Mouse (Mus musculus) spleen, postnatal 14 days (tissue): ENCODE measurements around the gene Idh3a.
"Not testable (repeated sequence)": the region's sequence is repeated elsewhere in the genome, so short reads cannot be mapped to it uniquely, and the experiment has no call there.

ENCODE experiments used
- DNase-seq, 2 experiments: peaks; one replicate each; pipeline ENCODE4 v3.0.0; 2021 to 2022; ENCODE audit warnings: low spot score in 2 of 2

The Idh3a gene

DNA sequence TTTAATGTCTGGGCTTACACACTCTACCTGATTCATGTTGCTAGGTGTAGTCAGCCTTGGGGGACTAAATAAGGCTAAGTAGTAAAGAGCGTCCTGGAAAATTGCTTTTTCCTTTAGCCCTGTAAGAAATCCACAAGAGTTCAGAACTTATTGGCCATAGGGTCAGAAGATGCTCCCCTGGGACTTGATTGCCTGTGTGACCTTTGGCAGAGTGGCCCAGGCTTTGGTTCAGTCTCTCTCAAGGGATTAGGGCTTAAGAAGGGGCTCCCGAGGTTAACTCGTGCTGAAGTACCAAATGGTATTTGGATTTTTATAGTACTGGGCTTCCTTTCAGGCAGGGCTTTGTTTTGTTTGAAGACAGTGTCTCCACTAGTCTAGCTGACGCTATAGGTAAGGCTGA is 1.7 kb downstream of the Idh3a start:
- DNase-seq = no peak

DNA sequence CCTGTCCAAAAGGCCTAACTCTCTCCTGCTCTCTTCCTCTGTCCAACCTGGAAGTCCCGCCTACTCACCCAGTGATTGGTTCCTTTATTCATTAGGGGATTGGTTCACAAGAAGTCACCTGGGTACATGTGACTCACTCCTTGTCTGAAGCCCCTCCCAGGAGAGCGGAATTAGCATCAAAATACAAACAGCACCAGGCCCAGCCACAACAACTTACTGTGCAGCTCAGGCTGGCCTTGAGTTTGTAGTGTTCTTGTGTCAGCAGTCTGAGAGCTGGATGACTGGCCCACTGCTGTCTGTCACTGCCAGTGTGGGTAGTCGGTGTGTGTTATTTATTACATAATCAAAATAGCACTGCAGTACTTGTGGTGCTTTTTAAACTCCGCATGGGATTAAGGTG is 7.5 kb downstream of the Idh3a start:
- DNase-seq = not testable (repeated sequence)

DNA sequence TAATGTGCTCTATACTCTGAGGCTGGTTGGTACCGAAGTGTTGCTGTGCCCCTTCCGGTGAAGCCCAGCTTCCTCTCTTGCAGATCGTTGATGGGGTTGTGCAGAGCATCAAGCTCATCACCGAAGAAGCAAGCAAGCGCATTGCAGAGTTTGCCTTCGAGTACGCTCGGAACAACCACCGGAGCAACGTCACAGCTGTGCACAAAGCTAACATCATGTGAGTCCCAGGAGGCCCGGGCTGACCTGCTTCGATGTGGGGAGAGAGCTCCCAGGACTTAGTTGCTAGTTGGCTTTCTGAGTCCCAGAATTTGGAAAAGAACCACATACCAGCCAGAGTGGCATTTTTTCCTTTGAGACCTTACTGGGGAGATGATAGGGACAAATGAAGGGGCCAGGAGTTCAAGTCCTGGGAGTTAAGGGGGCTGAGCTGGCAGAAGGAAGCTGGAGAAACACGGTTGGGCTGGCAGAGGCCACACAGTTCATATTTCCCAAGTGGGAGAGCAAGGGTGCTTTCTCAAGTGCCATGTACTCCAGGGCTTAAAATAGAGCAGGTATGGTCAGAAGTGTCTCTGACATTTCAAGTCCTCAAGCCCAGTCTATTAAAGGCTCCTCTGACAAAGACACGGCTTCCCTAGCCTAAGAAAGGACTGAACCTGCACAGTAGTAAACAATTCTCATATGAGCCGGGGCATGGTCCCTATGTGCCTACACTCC is 10.8 kb downstream of the Idh3a start:
- DNase-seq = no peak

DNA sequence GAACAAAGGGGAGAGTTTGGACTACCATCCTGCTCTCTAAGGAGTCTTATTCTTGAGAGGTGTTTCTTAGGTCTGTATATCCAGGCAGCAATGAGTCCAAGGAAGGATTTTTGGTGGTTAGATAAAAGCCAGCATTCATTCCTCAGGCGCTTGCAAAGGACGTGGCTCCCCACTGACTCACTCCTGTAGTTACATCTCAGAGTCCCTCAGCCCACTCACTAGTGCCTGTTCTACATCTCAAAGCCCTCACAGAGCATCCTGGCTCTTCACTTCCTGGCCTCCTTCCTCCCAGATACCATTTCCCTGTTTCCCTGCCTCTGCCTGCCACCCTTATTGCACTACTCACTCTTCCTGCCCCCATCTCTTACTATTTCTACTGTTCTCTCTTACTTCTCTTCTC is 16.3 kb downstream of the Idh3a start:
- DNase-seq = no peak

DNA sequence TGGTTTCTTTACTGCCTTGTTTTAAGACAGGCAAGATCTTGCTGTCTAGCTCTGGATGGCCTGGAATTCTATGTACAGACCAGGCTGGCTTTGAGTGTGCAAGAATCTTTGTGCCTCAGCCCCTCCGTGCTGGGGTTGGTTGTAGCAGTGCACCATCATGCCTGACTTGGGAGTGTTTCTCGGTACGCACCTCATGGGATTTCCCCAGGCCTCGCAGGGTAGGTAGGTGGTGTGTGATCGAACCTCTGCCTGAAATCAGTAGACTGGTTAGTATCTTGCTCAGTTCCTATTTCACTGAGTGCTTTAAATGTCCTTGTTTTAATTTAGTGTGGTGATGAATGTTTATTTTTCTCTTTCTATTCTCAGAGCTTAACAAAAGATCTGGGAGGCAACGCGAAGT is 16.8 kb downstream of the Idh3a start:
- DNase-seq = no peak

DNA sequence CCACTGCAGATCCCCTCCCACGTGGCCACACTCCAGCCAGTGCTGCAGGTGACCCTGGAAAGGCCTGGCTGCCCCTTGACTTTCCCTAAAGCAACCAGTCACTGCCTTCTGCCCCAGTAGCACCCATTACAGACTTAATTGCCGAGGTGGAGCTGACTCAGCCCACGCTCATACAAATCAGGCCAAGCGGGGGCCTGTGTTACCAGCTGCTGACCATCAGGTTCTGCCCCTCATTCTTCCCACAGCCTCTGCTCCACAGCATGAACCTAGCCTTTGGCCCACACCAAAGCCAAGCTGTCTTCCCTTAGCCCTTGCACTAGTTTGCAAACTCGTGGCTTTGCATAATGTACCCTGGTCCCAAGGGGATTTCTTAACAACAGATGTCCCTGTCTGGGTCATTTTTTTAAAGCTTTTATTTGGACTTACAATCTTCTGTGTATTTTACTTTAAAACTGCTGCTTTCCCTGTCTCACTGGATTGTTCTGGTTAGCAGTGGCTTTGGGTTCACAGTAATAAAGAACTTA is 18.1 kb downstream of the Idh3a start:
- DNase-seq = no peak

DNA sequence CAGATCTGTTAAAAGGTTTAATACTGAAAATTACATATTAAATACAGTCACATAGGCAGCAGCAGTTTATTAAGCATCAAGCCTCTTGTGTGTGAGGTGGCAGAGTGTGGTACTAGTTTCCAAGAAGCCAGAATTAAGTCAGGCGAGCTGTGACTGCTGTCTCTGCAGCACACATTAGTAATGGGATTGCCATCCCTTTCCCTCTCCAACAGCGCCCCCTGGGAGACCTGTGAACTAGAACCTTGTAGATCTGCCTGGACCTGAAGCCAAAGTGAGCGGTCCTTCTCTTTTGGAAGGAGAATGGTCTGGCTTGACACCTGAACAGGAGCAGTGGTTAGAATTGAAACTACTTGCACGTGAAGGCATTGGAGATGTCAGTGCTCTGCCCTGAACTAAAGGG is 18.8 kb downstream of the Idh3a start:
- peak; percentile 29 to 48 for DNase-seq

DNA sequence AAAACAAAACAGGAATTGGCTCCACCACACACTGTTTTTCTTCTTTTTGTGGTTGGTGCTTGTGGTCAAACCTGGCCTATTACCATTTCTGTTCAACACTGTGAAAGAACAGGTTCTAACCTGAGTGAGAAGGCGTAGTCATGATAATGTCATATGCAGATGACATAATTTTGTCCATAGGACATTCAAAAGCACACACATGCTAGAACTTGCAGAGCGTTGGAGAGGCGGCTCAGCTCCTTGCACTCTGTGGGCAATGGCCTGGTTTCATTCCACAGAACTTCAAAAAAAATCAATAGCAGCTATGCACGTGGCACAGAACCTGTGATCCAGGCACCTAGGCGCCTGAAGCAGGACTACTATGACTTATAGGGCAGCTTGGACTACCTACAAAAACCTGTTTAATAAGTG is 26.7 kb downstream of the Idh3a start:
- no peak for DNase-seq

DNA sequence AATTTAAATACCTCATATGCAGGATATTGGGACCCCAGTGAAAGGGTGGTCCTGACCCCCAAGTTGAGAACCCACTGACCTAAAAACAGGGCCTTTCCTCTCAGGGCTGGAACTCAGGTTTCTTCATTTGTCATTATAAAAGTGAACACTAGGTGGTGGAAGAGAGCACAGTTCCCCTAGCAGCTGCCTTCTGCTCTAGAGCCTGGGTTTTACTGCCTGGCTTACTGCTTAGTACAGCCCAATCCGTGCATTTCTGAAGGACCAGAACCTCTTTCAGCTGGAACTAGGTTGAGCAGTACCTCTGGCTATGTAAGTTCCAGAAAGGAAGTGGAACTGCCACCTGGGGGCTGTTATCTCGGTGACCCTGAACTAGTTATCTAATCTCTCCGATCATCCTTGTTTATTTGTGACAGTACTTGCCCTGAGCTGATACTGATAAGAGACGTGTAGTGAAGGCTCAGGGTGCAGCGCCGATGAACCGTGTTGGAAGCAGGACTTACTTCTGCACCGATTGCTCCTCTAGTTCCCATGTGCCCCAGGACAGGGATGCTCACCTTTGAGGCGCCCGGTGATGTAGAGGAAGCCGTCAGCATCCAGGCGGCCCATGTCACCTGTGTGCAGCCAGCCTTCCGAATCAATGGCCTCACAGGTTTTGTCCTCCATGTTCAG is 28.2 kb downstream of the Idh3a start:
- DNase-seq = no peak

DNA sequence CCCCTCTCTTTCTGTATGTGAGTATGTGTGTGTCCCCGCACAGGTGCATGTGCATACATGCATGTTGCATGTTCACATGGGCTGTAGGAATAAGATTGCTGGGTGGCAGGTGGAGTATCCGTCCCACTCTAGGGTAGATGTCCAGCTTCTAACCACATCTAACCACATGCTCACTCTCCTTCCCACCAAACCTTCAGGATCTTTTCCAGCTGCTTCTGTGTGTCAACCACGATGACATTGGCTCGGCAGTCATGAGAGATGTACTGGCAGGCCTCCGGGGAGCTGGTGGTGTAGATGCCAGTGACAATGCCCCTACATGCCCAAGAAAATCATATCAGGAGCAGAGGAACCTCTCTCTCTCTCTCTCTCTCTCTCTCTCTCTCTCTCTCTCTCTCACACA is 41.1 kb downstream of the Idh3a start:
- no peak for DNase-seq

DNA sequence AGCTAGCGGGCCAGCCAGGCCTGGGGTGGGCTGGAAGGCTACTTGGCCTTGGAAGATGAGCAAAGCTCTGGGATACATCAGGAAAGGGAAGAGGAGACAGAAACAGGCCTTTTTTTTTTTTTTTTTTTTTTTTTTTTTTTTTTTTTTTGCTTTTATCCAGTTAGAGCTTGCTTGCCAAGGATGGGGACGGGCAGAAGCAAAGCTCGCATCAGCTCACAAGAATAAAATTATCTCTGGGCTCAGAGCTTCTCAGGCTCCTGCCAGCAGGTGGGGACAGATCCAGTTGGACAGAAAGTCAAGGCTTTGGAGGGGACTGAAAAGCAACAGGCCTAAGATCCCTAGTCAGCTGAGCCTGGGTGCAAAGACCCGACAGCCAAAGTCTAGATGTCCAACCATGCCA is 42.6 kb downstream of the Idh3a start:
- no peak for DNase-seq

DNA sequence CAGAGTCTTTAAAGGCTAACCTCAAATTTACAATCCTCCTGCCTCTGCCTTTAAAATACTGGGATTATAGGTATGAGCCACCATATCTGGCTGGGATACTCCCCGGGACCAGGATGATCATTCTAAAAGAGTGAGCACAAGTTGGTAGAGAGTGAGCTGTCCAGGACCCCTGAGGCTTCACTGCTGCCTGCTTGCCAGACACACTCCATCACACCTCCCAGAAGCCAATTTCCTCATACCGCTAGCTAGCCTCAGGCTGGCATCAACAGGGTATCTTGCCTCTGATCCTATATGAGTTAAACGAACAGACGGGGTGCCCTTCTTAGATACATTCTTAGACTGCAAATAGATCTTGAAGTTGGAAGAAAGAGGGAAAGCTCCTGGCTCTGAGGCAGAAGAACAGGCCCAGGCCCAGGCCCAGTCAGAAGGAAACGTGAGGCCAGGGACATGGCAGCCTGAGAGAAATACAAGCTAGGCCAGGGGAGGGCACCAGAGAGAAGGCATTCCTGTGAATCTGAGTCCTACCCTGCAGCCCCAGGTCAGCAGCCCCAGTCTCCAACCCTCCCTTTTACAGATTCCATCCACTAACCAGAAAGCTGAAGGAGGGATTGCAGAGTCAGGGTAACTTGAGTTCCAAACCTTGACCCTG is 43.6 kb downstream of the Idh3a start:
- DNase-seq = no peak

DNA sequence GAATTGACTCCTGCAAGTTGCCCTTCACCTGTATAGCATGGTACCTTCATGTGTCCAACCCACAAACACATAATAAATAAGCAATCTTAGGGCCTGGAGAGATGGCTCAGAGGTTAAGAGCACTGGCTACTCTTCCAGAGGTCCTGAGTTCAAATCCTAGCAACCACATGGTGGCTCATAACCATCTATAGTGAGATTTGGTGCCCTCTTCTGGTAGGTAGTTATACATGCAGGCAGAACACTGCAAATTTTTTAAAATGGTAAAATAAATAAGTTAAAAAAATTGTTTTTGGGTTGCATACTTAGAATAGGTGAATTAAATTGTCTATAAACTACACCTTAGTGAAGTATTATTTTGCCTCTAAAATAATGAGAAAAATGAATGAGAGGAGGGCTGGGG is 44.8 kb downstream of the Idh3a start:
- DNase-seq = no peak

DNA sequence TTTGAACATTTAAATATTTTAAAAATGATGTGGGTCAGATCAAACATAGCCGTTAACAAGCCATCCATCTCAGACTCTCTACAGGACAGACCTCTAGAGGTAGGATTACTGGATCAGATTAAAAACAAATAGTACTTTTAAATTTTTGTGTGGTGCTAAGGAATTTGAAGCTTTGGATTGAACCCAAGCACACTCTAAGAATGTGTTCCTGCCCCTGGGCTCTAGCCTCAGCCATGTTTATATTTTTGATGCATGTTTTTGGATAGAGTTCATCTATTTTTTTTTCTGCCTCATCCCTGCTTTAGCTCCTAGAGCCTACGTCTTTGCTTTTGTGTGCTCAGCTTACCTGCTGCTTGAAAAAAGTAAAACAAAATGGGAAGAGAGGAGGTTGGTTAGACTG is 47.3 kb downstream of the Idh3a start:
- DNase-seq = no peak

DNA sequence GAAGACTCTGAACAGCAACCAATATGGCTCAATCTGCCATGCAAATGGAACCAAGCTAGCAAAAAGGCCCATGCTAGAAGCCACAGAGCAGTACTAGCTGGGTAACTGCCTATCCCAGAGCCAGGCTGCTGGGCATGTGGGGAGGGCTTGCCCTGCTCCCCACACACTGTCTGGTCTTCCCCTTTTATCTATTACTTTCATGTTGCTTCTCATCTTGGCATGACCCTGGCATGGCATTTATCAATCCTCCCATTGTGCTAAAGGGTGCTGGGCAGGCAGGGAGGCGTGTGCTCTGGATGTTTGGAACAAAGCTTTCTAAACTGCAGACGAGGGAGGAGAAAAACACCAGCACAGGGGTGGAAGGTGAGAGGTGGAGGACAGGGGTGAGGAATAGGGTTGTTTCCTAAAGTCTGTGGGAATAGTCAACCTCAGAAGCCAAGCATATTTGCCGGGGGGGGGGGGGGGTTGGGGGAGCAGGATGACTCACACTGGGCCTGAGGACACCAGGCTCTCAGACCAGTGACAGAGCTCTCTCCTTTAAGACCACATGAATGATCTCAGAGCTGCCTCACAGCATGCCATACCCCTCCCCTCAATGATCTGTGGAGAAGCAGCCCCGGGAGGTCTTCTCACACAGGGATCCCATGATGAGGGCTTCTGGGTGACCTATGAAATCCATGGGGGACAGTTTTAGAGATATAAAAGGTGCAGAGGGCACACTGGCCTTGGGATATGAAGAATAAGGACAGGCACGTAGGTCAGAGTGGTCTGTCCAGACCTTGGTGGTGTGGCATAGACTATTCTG is 51.6 kb downstream of the Idh3a start:
- DNase-seq = no peak

DNA sequence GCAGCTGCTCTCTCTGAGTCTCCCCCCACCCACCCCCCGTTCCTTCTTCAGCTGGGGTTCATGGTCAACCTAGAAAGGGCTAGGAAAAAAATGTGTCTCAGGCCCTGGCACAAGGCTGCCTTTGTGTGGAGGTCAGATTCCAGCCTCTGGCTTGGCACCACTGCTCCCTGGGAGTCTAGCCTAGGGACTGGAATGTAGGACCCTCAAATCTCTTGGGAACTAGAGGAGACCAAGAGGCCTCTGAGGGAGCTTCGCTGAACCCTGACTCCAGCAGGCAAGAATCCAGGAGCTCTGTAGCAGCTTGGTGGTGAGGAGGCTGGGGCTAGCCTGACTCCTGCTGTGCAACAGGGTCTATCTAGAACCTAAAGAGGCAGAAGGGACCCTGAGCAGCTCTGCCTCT is 53.1 kb downstream of the Idh3a start:
- DNase-seq = no peak

DNA sequence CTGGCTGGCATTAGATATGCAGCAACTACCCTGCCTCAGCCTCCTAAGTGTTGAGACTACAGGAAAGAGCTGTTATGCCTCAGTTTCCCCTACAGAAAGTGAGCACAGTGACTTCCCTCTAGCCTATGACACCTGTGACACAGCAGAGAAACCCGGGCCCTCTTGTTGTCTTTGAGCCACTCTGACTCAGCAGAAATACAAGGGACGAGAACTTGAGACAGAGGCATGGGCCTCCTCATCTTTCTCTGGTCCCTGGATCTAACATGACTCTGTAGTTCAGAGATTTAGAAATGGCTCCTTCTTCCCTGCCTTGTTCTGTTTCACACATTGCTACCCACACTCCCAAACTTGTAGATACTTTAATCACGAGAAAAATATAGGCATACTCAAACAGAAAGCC is 55.4 kb downstream of the Idh3a start:
- no peak for DNase-seq

DNA sequence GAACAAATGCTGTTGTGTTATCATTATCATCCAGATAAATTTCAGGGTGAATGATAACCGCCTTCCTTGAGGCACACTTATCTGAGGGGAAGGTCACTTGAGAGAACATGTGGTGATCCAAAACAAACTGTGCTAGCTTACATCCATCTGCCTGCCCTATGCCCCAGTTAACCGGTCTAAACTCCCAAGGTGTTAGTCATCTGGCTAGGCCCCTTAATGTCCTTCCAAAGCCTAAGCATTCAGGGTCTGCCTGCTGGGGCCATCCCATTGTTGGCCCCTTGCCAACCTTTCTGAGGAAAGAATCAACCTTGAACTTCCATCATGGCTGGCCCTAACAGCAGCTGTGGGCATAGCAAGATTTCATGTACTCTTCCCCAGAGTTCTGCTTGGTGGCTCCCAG is 56.0 kb downstream of the Idh3a start:
- no peak for DNase-seq

DNA sequence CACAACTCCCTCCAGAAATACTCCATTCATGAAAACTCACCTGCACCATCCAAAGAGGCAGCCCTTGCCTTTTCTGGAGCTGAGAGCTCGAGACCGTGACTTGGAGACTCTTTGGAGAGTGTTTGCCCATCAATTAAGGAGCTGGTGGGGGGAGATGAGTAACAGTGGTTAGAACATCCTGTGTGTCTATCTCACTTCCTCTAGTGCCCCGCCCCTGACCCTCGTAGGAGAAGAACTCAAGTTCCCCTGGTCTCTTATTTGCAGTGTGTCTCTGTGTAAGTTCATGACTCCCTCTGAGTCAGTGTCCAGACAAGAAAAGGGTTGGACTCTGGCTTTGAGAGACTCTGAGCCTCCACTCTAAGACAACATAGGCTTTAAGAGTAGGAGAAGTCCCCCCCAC is 56.4 kb downstream of the Idh3a start:
- DNase-seq = no peak

DNA sequence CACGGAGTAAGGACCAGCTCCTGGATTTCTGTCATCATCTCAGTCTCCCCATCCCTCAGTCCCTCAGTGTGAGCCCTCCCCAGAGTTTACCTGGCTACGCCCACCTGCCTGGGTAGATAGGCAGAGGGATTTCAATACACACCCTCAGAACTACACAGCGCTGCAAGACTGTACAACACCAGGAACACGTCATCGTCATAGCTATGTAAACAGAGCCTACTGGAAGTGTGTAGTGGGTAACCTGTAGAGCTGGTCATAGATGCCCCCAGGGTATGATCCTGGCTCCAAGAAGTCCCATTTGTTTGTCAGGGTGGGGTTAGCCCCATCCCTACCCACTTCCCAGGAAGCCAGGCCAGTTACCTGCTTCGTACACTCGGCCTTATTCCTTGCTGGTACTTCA is 57.0 kb downstream of the Idh3a start:
- DNase-seq = no peak

DNA sequence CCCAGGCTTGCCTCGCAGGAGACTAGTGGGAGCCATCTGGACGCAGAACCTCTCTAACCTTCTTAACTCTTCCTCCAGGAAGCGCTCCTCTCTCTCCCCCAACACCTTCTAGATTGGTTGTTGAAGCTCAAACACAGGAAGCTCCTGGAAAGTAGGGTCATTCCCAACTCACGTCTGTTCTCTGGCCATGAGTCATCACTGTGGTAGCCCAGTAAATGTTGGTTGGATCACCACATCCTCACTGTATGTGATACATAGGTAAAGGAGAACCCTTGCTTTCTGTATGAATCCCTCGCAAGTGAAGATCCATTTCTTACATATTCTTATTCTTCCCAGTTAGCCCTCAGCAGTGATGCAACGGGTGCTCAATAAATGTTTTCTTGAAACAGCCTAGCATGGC is 59.4 kb downstream of the Idh3a start:
- no peak for DNase-seq

DNA sequence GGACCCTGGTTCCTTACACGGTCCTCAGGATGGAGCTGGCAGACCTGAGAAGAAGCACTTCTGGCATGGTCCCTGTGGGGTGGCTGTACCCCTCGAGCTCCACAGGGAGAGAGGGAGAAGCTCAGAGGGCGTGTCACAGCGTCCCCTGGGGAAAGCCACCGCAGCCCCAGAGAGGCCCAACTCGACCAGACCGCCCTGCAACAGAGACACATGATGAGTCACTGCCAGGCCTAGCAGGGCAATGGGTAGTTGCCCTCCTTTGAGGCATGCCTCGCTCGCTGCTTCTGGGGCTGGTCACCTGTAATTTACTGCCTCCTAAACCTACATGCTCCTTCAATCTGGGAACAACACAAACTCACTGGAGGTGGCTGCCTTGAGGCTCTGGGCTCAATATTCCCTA is 60.1 kb downstream of the Idh3a start:
- no peak for DNase-seq
